Mouse (Mus musculus) C2C12 (cell line): ENCODE data around the gene Strc. TPM values are rescaled to one million over a fixed set of nuclear protein-coding genes. Genes with fewer than 3 reads are reported as not detected.

Source experiments
- H3K27me3 ChIP-seq: one replicate; pipeline ENCODE4 v1.6.1; 2011; ENCODE audit not compliant: control insufficient read depth, insufficient read depth, insufficient read length
- H3K36me3 ChIP-seq: one replicate; pipeline ENCODE4 v1.6.1; 2011; ENCODE audit not compliant: control insufficient read depth, insufficient read depth
- H3K4me3 ChIP-seq: one replicate; pipeline ENCODE4 v1.5.1; 2011; ENCODE audit warnings: mild to moderate bottlenecking, control low read depth; ENCODE audit not compliant: poor library complexity, insufficient read depth, severe bottlenecking
- H3K79me2 ChIP-seq: one replicate; pipeline ENCODE4 v1.6.1; 2011; ENCODE audit not compliant: control insufficient read depth, insufficient read depth
- H3K79me3 ChIP-seq: one replicate; pipeline ENCODE4 v1.6.1; 2011; ENCODE audit warnings: low read depth, control low read depth
- H3ac ChIP-seq: one replicate; pipeline ENCODE3; 2011; ENCODE audit warnings: low read depth; ENCODE audit not compliant: control insufficient read depth, insufficient read length
- CEBPB ChIP-seq: IDR thresholded peaks from one replicate; pipeline ENCODE4 v1.6.1; 2011; ENCODE audit warnings: low read depth, mild to moderate bottlenecking, control low read depth, moderate library complexity
- CTCF ChIP-seq: IDR thresholded peaks from one replicate; pipeline ENCODE4 v1.5.1; 2011; ENCODE audit not compliant: control insufficient read depth, insufficient read depth, insufficient read length
- FOSL1 ChIP-seq: IDR thresholded peaks from one replicate; pipeline ENCODE4 v1.8.0; 2011; ENCODE audit warnings: mild to moderate bottlenecking, low read length; ENCODE audit not compliant: poor library complexity, insufficient read depth, severe bottlenecking
- MAX ChIP-seq: IDR thresholded peaks from one replicate; pipeline ENCODE4 v1.6.1; 2011; ENCODE audit warnings: mild to moderate bottlenecking, control low read depth
- MYOD1 ChIP-seq: IDR thresholded peaks from one replicate; pipeline ENCODE4 v1.6.1; 2011; ENCODE audit warnings: low read depth; ENCODE audit not compliant: control insufficient read depth, insufficient read length
- MYOG ChIP-seq: IDR thresholded peaks from one replicate; pipeline ENCODE4 v1.6.1; 2011; ENCODE audit not compliant: control insufficient read depth, insufficient read length; ENCODE audit errors: extremely low read depth
- USF1 ChIP-seq: IDR thresholded peaks from one replicate; pipeline ENCODE4 v1.6.1; 2011; ENCODE audit warnings: low read depth, mild to moderate bottlenecking, control low read depth, moderate library complexity
- polyA plus RNA-seq: library from polyadenylated mRNA; unstranded; fragments of >200 nt; fragmentation: generic; extraction: Trizol; gene quantifications from one replicate; pipeline ENCODE4 v1.2.1, GENCODE M21; 2012; ENCODE audit warnings: missing spikeins

Gene Strc
- polyA plus RNA-seq, 1 experiment, result not detected

DNA sequence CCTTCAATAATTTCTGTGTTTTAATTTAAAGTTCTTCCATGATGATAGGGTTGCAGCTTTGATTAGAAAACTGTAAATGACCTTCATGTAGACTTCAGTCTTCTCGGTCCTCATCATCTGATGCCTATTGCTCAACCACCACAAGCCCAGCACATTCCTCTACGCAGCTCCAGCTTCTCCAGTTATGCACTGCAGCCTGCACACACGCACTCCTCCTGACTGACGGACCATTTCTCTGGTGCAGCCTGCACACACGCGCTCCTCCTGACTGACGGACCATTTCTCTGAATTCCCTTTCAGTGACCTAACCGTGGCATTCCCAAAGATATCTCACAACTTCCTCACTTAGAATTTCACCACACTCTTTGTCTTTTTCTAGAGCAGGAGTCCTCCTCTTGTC is 33.8 kb downstream of the Strc start:
- peaks cover 6% of the 10 kb centered on the region for H3K27me3 ChIP-seq
- TF ChIP-seq CTCF, result no peak
- TF ChIP-seq CEBPB, result no peak
- TF ChIP-seq USF1, result no peak
- no peak for TF ChIP-seq MYOD1
- no peak for TF ChIP-seq FOSL1
- TF ChIP-seq MYOG, result no peak
- no peak for TF ChIP-seq MAX
- no peaks in the 10 kb centered on the region for H3K79me3 ChIP-seq
- H3ac ChIP-seq, result no peak overlapping the region
- H3K36me3 ChIP-seq, result no peaks in the 10 kb centered on the region
- no peaks in the 10 kb centered on the region for H3K79me2 ChIP-seq
- H3K4me3 ChIP-seq, result no peak overlapping the region

DNA sequence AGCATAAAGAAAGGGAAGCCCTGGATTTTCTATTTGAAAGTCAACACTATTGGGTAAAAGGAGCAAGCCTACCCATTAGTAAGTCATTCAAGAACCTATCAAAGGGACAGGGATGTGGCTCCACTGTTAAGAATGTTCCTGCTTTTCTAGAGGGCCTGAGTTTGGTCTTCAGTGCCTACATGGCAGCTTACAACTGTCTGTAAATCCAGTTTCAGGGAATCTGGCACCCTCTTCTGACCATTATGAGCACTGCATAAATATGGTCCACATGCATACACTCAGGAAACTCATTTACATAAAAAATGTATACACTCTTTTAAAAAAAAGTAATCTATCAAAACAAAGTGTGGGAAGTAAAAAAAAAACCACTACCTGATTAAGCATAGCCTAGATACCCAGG is 47.9 kb downstream of the Strc start:
- no peaks in the 10 kb centered on the region for H3K79me3 ChIP-seq

DNA sequence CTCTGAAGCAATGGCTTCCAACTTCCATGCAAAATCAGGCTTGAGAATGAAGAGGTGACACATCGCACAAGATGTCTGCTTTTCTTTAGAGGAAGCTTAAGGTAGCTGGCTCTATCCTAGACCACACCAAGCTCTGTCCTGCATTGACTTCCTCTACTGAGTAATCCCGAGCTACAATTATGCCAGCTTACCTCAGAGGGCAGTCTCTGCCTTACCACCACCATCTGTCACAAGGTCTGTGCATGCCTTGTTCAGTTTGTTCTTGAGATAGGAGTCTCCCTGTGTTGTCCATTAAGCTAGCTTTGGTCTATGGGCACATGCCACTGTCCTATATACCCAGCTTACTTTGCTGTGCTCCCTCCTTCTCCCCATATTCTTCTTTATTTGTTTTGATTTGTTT is 57.5 kb downstream of the Strc start:
- H3K79me3 ChIP-seq, result no peaks in the 10 kb centered on the region
- H3K27me3 ChIP-seq, result no peaks in the 10 kb centered on the region
- H3K79me2 ChIP-seq, result no peaks in the 10 kb centered on the region
- no peaks in the 10 kb centered on the region for H3K36me3 ChIP-seq
- no peak for TF ChIP-seq FOSL1
- no peak for TF ChIP-seq MYOG
- TF ChIP-seq USF1, result no peak
- TF ChIP-seq CTCF, result no peak
- no peak for TF ChIP-seq MAX
- TF ChIP-seq MYOD1, result no peak
- TF ChIP-seq CEBPB, result no peak
- no peak overlapping the region for H3K4me3 ChIP-seq
- H3ac ChIP-seq, result no peak overlapping the region

More for the DNA sequence above, 47.9 kb downstream of the Strc start:
- H3ac ChIP-seq, result no peak overlapping the region
- no peaks in the 10 kb centered on the region for H3K36me3 ChIP-seq
- H3K79me2 ChIP-seq, result no peaks in the 10 kb centered on the region
- TF ChIP-seq CEBPB (no peak), MAX (no peak), MYOD1 (no peak), CTCF (no peak), MYOG (no peak), FOSL1 (no peak)
- no peaks in the 10 kb centered on the region for H3K27me3 ChIP-seq
- no peak overlapping the region for H3K4me3 ChIP-seq

DNA sequence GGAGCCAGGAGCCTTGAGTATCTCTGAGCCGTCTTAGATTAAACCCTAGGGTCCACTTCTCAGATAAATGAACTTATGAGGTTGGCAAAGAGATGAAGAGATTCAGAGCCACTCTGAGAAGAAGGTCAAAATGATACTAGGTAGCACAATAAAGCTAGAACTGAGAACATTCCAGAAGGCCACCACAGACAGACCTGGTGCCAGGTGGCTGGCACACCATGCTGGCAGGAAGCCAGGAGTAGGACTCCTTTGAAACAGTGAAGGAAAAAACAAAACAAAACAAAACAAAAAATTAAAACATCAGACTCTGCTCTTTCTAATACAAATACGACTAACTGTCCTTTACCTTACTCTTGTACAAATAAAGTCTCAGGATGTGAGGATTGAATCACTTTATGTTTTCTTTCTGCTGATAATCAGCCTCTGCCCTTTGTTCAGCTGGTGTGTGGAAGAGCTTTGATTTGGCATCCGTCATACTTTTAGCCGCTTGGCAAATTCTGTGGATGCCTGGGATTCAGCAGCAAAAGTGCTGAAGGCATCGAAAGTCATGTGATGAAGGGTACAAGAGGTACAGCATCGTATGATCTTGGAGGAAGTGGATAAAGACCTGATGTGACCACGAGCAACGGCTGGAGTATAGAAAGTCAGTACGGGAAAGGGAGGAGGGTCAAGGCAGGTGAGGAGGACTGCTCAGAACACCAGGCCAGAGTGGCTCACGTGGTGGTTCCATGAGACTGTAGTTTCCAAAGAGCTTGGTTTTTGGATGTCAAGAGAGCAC is 63.1 kb downstream of the Strc start:
- no peak overlapping the region for H3K4me3 ChIP-seq
- H3K79me3 ChIP-seq, result no peaks in the 10 kb centered on the region
- TF ChIP-seq CEBPB, result no peak
- no peak for TF ChIP-seq FOSL1
- TF ChIP-seq USF1, result no peak
- H3K27me3 ChIP-seq, result no peaks in the 10 kb centered on the region
- no peaks in the 10 kb centered on the region for H3K79me2 ChIP-seq
- H3K36me3 ChIP-seq, result no peaks in the 10 kb centered on the region
- no peak overlapping the region for H3ac ChIP-seq

DNA sequence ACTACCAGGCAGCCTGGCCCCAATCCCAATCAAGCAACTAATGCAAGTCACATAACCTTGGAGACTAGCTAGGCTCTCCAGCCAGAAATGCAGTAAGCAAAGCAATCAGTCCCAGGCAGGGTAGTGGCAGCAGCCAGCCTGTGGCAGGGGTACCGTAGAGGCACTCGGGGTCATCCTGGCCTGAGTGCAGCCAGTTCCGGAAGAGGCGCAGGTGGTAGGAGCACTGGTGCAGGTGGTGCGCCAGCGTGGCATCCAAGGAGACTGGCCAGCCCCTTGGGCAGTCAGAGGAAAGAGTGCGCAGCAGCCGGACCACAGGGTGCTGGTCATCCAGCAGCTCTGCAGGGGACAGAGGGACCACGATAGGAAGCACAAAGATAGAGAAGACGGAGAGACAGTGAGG is 63.9 kb downstream of the Strc start:
- H3K36me3 ChIP-seq, result no peaks in the 10 kb centered on the region
- H3K79me2 ChIP-seq, result no peaks in the 10 kb centered on the region
- TF ChIP-seq CTCF (no peak), MYOD1 (no peak), CEBPB (no peak), MAX (no peak), MYOG (no peak), USF1 (no peak), FOSL1 (no peak)
- no peak overlapping the region for H3ac ChIP-seq
- H3K4me3 ChIP-seq, result no peak overlapping the region
- no peaks in the 10 kb centered on the region for H3K79me3 ChIP-seq
- H3K27me3 ChIP-seq, result no peaks in the 10 kb centered on the region

DNA sequence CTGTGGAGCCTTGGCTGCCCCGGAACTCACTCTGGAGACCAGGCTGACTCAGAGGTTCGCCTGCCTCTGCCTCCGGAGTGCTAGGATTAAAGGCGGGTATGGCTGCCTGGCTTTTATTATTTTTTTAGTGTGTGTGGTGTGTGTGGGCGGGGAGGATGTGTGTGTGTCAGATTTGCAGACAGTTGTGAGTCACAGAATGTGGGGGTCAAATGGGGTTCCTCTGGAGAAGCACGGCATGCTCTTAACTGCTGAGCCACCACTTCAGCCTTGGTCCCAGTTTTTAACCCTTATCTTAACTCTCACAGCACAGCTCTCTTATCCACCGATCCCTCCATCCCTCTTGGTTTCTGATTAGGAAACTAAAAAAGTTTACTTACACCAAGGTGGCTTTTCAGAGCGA is 70.7 kb downstream of the Strc start:
- no peaks in the 10 kb centered on the region for H3K79me2 ChIP-seq
- H3K79me3 ChIP-seq, result no peaks in the 10 kb centered on the region
- TF ChIP-seq MYOD1 (no peak), CTCF (no peak), MAX (no peak), CEBPB (no peak), MYOG (no peak), USF1 (no peak), FOSL1 (no peak)
- no peaks in the 10 kb centered on the region for H3K36me3 ChIP-seq
- no peak overlapping the region for H3K4me3 ChIP-seq
- H3K27me3 ChIP-seq, result no peaks in the 10 kb centered on the region
- no peak overlapping the region for H3ac ChIP-seq
